Mouse (Mus musculus) T-helper 2 cell (primary cell): ENCODE results near the gene Aox3.

Experiments
- in situ Hi-C: fragments of 300-600 bp; cut with MboI, MseI; formaldehyde crosslinking; loops from one replicate; pipeline ENCODE4 v1.15.1; 2025; ENCODE audit warnings: high pct_unique_total_duplicates

Gene Aox3

DNA sequence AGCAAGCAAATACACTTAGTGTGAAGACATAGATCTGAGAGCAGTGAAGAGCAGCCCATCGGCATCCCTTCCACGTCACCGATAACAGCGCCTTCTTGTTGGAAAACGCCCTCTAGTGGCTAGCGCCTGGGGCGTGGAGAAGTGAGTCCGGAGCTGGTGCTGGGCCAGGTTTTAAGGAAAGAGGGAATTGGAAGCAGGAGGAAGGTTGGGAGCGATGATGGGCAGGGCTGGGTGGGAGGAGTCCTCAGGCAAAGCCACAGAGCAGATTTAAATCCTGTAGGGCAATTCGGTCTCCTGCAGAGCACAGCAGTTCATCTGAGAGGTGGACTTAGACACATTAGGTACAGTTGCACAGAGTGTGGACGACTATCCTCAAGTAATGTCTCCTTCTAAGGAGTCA lies at the start of gene Aox3:
Gene Aox3, plus strand, starts transcription at position 251 of the 400 bp plus-strand sequence.
- in situ Hi-C loops = no loop called here

DNA sequence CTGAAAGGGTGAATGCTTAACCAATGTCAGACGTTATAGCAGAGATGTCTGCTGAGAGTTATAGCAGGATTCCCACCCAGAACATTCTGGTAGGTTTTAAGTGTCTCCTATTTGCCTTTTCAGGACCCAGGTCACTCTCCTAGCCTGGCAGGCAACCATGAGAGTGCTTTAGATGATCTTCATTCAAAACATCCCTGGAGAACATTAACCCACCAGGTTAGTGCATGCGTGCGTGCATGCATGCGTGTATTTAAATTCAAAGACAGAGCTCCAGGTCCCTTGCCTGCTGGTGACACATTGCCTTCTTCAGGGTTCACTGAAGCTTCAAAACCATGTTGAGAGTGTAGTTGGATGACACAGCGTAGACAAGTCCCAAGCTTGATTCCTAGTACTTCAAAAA lies 47.8 kb upstream of the Aox3 start:
- in situ Hi-C loops = no loop called here

DNA sequence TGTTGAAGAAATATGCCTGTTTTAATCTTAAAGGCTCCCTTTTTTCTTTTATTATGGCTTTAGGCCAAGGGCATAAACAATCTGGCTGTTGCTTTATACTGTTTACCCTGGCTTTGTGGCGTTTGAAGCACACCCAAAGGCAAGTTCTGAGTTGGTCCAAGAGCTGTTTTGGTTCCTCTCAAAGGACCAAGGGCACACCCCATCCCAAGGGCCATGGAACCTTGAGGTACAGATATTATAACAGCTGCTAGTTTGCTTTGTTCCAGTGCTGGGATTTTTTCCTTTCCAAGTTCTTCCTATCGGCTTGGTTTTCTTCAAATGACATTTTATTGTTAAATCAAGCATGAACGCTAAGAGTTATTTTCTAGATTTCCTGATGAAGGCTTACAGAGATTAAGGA lies 47.3 kb upstream of the Aox3 start:
- in situ Hi-C loops = no loop called here

- in situ Hi-C loops = no loop called here
Observed at GRCm38 (mm10) chr1:58069181-58069580, 43.7 kb upstream of the Aox3 start.

- in situ Hi-C loops = no loop called here
Observed at GRCm38 (mm10) chr1:58070091-58070490, 42.8 kb upstream of the Aox3 start.

GRCm38 (mm10) chr1:58071006-58071405 lies 41.9 kb upstream of the Aox3 start:
- in situ Hi-C loops = no loop called here

DNA sequence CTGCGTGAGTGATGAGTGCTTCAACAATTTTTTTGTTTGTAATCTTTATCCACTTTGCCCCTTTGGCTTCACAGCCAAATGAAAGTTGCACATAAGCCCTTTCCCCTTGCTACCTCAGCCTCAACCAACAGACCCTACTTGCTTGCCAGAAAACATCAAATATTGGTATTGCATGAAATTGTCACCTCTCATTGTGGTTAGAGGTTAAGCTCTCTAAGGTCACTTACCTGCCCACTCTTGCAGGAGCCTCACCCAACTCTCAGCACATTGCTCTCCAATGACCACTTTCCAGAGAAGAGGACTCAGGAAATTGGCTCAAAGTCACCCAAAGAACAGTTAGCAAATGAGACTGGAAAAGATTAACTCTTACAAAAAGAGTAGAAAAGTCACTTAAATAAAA lies 41.4 kb upstream of the Aox3 start:
- in situ Hi-C loops = no loop called here

GRCm38 (mm10) chr1:58072416-58072815 lies 40.5 kb upstream of the Aox3 start:
- in situ Hi-C loops = no loop called here

DNA sequence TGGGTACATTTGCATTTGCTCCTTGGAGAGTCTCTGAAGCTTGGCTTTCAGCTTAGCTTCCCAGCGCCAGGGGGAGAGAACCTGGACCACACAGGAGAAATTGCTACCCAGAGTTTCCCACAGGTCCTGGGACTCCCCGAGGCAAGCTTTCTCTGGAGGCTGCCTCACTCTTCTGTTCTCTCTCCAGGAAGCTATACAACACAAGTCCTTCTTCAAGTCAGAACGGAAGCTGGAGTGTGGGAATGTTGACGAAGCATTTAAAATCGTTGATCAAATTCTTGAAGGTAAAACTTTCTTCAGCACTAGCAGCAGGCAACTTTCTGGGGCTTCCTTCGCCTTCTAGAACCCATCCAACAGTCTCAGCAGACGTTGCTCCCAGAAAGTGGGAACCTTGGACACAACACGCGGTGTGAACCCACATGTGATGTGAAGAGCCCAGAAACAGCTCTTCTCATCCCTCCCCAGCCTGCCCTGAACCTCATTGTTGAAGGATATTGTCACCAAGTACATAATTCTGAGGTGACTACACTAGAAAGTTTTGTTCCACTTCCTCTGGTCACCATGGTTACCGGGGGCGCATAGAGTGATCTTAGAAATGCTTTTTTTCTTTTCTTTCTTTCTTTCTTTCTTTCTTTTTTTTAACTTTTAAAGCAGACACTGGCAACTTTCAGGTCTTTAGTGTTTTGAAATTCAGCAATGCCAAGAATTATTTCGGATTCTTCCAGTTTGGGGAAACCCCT lies 39.8 kb upstream of the Aox3 start:
- in situ Hi-C loops = no loop called here

DNA sequence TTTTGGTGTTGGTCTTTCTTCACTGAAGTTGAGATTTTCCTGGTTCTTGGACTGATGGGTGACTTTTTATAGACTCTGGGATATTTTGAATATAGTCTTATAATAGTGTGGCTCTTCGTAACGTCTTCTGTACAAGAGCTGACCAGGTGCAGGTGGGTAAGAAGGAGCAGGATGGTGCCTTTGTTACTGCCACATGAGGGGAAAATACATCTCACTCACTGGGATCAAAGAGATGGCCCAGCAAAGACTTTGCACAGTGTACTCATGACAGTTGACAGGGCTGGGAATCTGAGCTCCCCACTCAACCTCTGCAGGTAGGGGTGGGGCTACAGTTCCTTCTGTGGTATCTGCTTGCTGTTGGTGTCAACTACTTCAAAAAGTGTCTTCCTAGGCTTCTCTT lies 38.7 kb upstream of the Aox3 start:
- in situ Hi-C loops = no loop called here

- in situ Hi-C loops = no loop called here
Observed at GRCm38 (mm10) chr1:58077882-58078281, 35.0 kb upstream of the Aox3 start.

DNA sequence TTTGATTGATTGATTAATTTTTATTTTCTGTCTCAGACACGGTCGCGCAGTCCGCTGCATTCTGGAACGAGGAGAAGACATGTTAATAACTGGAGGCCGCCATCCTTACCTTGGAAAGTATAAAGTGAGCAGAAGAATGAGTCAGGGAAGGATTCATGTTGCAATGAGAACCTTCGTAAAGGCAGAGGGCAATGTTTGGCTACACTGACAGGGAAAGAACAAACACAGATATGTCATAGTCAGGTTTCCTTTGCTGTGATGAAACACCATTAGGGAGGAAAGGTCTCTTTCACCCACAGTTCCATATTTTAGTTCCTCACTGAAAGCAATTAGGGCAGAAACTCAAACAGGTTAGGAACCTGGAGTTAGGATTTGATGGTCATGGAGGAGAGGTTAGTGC lies 34.5 kb upstream of the Aox3 start:
- in situ Hi-C loops = no loop called here

DNA sequence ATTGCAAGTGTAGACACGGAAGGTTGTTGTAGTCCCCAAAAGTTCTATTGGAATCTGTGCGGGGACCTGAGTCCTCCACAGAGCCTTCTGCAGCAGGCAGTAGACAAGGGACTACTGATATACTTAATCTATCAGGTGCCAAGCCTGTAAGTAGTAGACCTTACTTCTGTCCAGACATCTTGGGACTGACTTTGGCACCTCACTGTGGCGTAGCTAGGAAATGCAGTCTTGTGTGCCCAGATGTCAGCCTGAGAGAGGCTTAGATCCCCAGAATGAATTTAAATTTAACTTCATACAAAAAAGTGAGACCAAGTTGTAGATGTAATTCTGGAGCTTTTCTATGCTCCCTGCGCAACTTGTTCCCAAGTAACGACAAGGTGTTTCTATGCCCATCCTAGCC lies 33.2 kb upstream of the Aox3 start:
- in situ Hi-C loops = no loop called here

DNA sequence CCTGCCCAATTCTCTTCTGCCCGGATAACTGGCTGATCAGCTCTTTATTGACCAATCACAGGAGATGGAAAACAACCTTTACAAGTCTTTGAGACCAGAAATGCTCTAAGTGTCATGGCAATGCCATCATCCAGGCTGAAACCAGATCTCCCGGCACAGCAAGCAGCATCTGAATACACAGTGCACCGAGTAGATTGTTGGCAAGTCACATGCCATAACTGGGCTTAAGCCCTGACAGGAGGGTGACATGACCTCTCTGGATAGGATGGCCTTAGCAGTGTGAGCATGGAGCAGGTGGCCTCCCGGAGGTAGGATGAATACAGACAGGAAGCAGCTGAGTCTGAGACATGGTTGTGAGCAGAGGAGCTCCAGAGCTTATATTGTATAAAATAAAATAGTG lies 32.5 kb upstream of the Aox3 start:
- in situ Hi-C loops = no loop called here

GRCm38 (mm10) chr1:58081356-58081755 lies 31.6 kb upstream of the Aox3 start:
- in situ Hi-C loops = no loop called here

DNA sequence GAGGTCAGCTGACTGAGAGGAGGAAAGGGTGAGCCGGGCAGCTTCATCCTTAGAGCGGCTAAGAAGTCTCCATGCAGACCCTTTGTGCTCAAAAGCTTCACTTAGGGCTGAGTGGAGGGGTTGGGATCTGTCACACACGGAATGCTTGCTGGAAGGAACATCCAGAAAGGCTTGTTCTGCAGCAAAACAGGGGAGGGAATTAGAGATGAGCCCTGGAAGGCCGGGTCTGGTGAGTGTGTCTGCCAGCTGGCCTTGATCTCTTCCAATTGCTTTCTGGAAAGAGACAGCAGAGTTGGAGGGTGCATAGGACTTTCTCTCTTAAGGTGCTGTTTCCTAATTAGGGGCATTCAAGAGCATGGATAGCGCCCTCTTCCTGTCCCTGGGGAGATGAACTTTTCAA lies 23.6 kb upstream of the Aox3 start:
- in situ Hi-C loops = no loop called here

DNA sequence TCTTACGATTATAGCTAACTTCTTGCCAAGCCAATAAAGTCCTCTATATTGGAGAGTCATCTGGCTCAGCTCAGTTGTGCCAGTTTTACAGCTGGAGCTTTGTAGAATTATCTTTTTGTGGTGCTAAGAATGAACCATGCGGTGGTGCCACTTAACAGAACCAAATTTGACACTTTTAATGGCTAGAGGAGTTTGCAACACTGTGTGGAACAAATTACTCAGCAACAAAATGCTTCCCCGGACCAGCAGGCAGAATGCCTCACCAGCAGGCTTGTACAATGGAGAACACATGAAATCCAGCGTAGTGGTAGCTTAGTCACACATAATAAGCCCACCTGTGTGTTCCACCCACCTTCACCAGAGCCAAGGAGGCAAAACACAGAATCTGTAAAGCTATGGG lies 22.7 kb upstream of the Aox3 start:
- in situ Hi-C loops = no loop called here

DNA sequence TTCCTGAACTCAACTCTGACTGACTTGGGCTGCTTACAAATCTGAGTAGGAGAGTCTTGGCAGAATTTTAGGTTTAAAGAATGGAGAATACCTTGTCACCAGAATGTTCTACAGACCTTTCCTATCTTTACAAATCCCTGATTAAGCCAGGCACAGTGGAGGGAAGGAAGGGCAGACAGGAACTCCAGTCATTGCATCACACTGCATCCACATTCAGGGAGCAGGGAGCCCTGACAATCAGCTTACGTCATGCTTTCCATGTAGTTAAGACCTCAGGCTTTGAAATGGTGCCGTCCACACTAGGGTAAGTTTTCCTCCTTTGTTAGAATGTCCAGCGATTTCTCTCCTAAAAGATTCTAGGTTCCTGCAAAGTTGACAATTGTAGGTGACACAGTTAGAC lies 21.7 kb upstream of the Aox3 start:
- in situ Hi-C loops = no loop called here

- in situ Hi-C loops = no loop called here
Observed at GRCm38 (mm10) chr1:58091992-58092560, 20.9 kb upstream of the Aox3 start.

DNA sequence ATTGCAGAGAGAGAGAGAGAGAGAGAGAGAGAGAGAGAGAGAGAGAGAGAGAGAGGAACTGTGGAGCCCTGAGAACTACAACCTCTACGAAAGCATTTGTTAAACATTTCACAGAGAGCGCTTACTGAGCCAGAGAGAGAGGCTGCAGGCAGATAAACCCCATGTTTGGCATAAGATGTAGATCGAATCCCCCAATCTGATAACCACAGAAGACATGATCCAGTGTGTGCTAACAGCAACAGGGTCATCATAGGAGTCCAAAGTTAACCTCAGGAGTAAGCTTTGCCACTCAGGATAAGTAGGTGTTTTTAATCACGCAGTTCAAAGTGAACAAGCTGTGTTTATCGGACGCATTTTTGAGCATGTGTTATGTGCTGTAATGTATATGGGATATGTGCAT lies 15.6 kb upstream of the Aox3 start:
- in situ Hi-C loops = no loop called here

DNA sequence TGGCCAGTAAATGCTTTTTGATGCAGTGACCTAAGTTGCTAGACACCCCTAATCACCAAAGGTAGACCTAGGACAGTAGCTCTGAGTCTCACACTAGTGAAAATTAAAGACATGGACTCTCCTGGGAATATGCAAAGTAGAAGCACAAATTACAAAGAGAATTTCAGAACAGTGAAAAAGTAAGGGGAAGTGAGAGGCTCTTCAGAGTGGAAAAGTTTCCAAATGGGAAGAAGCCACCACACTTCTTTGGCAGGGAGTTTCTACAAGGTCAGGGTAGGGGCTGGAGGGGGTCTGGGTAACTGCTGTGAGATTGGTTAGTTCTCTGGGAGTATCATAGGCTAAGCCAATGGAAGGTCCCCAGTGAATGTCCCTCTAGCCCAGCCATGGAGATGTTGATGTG lies 13.8 kb upstream of the Aox3 start:
- in situ Hi-C loops = no loop called here

DNA sequence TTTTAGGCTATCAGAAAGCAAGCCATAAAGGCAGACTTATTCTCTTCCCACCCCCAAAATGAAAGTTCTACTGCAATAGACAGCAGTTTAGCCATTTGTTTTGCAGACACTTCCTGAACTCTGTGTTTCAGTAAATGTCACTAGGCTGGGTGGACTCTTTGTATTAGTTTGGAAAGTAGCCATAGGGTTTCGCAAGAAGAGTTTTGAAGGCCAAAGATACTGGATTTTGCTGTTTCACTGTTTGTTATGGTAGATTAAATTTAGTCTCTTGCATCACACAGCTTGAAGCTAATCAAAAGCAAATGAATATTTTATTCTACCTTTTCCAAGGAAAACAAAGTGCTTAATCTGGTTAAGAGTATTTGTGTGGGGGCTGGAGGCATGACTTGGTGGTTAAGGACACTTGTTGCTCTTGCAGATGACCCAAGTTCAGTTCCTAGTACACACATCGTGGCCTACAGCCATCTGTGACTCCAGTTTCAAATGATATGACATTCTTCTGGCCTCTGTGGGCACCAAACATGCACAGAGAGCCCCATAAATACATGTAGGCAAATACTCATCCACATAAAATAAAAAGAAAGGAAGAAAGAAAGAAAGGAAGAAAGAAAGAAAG lies 11.3 kb upstream of the Aox3 start:
- in situ Hi-C loops = no loop called here

DNA sequence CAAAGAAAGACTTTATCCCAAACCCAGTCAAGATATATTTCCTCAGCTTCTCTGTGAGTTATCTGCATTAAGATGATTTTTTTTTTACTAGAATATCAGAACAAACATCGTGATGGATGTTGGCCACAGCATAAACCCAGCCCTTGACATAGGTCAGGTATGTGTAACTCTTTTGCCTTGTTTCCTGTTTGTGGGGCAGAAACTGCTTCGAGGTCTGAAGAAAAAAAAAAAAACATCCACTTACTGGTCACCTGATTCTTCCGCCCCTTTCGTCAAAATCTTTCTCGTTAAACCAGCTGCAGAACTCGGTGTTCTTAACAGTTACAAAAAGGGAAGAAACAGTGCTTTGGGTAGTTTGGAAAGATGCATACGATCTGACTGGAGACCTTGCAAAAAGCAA lies 10.4 kb upstream of the Aox3 start:
- in situ Hi-C loops = no loop called here
